Mouse (Mus musculus): ENCODE measurements at regions not wholly inside any gene's neighbourhood (a gene's known extent, or its start where the extent isn't known, plus 50 kb on each side); places are given as distances from the start of the nearest gene placed in this dataset.
A peak's percentile ranks its signal among the peaks of the same experiment; 100 is the strongest.

DNA sequence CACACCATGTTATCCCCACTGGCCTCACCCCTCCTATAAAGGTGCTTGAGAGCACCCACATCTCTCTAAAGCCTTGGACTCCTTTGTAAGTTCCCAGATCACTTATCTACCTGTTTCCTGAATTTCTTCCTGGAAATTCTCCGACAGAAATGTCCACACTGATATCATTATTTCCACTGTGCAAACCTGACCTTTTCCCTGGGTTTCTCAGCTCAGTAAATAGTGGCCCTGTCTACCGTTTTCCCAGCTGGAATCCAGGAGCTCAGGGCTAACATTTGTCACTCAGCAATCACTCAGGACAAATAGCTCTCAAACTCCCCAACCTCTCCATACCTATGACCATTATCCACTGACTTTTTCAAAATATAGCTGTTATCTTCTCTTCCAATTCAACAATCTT, 241.6 kb upstream of the Gm6657 start:
- DNase-seq (ENCODE audit: extremely low read depth, insufficient read length, low spot score) = no peak

DNA sequence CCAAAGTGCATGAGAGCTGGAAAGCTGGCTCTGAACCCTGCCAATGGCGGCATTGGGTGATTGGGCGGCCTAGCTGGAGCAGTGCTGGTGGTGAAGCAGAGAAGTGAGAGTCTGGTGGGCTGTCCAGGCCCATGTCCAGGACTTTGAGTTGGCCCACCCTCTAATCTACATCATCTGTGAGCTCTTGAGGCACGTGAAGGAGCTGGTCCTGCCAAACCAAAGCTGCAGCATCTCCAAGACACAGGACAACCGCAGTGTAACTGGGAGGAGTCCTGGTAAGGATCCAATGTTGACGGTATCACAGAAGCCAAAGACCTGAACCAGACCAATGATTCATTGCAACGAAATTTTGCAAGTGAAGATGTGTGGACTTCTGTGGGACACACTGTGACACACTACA, 231.4 kb upstream of the Gm6657 start:
- DNase-seq (ENCODE audit: extremely low read depth, insufficient read length, low spot score) = peak; percentile 40

DNA sequence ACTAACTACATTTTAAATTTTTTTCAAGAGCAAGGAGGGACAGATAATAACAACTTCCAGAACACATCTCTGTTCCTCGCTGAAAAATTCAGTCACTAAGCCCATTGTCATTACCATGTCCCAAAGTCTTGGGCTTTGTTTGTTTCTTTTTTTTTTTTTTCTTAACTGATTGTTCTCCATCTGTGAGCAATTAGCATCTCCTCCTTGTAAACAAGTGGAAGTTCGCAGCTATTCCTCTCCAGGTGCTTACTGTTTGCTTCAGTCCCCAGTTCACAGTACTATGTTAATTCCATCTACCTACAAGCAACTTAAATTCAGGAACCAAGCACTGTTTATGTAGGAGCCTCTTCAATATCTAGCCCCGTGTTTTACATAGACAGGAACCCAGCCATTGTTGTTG, 225.5 kb upstream of the Gm6657 start:
- no peak for DNase-seq (ENCODE audit: extremely low read depth, insufficient read length, low spot score)

DNA sequence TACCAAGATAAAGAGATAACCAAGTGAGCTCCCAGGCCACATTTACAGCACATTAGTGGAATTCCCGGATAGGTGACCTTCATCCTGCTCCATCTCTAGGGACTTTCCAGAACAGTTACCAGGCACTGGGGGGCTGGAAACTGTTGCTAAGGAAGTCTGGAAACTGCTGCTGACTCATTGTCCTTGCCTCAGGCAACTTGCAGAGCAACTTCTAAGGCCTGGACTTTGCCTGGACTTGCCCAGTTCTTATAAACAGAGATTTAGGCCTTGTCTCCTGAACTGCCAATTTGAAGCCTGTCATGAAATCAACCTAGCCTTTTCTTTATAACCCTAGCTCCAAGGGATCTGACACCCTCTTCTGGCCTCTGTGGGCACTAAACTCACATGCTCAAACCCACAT, 224.0 kb upstream of the Gm6657 start:
- peak; percentile 61 for DNase-seq (ENCODE audit: extremely low read depth, insufficient read length, low spot score)

DNA sequence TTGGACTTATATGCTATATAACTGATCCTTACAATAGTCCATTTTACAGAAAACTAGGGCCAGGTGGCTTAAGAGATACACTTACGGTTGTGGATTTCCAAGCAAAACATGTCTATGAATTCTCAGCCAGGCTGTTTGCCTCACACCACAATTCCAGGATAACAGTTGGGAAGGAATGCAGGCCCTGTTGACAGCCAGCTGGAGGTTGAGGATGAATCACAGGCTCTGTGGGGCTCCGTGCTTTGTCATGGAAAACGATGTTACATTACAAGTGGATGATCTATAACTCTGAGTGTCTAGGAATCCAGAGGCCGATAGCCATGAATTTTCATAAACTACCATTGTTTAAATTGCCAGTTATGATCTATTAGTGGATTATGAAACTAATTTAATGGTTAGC, 221.9 kb upstream of the Gm6657 start:
- peak; percentile 18 for DNase-seq (ENCODE audit: extremely low read depth, insufficient read length, low spot score)

DNA sequence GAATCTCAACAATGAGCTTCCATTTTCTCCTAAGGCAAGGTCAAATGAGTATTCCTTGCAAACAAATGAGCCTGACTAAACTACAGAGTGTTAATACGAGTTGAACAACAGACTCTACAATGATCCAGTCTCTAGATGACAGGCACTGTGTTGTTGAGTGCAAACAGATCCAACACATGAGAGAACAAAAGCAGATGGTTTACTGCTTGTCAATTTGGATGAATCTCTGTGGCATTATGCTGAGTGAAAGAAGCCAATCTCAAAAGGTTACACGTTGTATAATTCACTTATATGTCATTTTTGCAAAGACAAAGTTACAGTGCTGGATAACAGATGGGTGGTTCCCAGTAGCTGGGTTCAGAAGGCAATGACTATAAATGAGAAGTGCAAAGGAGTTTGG, 217.1 kb upstream of the Gm6657 start:
- no peak for DNase-seq (ENCODE audit: extremely low read depth, insufficient read length, low spot score)

DNA sequence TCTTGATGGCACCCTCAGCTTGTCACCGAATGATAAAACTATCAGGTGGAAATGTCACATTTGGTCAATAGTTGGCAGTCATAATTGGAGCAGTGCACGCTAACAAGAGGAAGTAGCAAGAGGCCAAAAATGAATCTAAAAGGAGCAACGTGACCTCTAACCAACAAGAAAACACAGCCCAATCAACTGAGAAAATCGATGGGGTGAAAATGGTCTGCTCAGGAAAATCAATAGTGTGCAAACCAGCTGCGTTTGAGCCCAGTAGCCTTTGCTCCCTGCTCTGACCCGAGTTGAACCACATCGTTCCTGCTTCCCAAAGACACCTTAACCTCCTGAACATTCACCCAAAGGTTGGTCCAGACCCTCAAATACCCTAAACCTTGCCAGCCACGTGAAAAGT, 207.3 kb upstream of the Gm6657 start:
- DNase-seq (ENCODE audit: extremely low read depth, insufficient read length, low spot score) = no peak

DNA sequence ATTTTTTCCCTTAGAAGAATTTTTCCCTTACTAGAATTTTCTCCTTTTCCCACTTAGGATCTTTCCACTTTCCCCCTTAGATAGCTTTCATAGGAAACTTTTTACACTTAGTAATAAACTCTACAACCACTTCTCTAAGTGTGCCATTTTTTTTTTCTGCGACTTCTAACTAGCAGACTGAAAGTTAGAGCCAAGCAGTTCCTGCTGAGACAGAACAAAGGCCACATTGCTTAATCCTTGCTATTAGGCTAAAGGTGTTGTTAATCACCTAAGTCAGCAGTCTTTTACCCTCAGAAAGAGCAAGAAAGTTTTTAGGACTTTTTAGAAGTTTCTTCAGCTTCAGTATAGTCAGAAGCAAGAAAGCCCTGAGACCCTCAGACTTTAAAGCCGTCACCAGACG, 204.3 kb upstream of the Gm6657 start:
- DNase-seq (ENCODE audit: extremely low read depth, insufficient read length, low spot score) = no peak

DNA sequence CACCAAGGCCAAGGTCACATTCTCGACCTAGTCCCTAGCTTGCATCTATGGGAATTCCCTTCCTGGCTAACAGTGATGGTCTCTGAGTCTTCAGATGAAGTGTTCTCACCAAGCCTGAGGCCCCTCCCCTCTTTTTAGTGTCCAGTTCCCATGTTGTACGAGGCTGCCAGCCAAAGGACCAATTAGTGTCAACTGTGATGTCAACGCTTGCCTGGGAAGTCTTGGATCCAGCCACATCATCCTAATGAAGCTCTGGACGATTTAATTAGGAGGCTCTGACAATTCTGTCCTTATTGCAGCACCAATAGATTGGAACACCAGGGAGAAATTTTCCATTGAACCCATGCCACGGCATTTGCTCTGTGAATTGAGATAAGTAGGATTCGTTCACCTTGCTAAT, 202.4 kb upstream of the Gm6657 start:
- DNase-seq (ENCODE audit: extremely low read depth, insufficient read length, low spot score) = no peak

DNA sequence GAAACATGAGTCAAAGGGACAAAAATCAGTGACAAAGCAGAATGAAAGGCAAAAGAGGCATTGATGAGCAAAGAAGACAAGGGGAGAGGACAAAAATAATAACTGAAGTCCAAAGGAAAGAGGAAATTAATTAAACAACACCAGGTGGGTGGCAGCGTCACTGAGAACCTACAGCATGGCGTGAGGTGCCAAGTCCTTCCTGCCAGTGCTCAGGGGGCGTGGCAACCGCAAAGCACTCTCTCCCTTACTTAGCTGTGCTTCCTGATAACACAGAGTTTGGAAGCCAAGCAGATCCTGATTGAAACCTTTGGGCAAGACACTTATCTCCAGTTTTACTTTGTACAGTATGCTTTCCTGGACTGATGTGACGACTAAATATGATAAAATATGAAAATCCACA, 199.9 kb upstream of the Gm6657 start:
- DNase-seq (ENCODE audit: extremely low read depth, insufficient read length, low spot score) = no peak

DNA sequence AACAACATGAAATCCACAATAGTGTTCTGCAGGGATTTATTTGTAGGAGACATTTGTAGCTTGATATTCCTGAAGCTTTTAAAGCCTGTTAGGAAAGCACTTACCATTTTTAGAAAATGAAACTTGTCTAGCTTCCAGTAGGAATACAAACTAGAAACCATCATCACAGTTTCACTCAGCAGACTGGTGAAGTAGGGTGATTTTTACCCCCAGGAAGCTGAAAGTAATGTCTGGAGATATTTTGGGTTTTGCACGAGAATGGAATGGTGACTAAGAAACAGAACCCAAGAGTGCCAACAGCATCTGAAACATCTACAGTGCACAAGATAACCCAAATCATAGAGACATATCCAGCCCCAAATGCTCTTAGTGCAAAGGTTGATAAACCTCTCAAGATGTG, 196.1 kb upstream of the Gm6657 start:
- DNase-seq (ENCODE audit: extremely low read depth, insufficient read length, low spot score) = no peak

DNA sequence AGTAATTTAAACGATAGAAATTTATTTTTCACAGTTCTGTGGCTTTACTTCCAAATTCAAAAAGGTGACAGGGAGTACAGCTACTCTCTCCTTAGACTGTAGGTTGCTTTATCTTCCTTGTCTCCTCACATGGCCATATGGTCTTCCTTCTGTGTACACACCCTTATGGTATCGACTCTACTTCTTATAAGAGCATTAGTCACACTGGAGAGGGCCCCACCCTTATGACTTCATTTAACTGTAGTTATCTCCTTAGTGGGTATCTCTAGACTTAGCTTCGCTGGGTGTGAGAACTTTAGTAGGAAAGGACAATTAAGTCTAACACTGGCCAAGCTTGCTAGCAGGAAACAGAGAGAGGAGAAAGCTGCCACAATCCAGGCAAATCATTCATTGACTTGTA, 193.6 kb upstream of the Gm6657 start:
- DNase-seq (ENCODE audit: extremely low read depth, insufficient read length, low spot score) = no peak

DNA sequence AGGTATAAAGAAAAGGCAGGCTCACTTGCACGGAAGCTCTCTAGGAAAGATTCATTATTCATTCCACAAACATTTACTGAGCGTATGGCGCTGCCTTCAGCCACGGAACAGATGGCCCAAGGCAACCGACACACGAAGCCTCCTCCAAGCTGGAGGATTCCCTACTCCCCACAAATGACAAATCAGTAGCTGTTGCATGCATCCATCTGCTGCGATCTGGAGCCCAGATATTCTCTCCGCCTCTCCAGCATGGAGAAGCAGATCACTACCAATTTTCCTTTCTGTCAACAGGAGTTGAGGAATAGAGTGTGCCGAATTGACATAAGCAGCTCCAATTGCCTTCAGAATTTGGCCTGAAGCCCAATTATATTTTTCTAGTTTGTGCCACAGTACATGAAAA, 192.2 kb upstream of the Gm6657 start:
- no peak for DNase-seq (ENCODE audit: extremely low read depth, insufficient read length, low spot score)

DNA sequence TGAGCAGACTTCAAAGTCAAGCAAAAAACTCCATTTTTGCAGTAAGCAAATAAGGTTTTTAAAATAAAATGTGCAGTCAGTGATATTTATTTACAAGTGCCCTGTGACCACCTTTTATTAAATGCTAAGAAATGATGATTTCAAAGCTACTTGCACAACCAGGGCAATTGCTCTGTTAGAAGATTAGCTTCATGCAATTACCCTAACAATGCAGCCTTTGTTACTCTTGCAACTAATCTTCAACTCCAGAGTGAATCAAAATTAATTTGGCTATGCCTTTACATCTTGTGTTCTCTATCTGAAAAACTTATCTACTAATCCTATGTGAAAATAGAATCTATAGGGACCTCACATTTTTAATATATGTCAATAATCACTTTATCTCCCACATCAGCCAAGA, 160.3 kb upstream of the Gm6657 start:
- no peak for DNase-seq (ENCODE audit: extremely low read depth, insufficient read length, low spot score)

DNA sequence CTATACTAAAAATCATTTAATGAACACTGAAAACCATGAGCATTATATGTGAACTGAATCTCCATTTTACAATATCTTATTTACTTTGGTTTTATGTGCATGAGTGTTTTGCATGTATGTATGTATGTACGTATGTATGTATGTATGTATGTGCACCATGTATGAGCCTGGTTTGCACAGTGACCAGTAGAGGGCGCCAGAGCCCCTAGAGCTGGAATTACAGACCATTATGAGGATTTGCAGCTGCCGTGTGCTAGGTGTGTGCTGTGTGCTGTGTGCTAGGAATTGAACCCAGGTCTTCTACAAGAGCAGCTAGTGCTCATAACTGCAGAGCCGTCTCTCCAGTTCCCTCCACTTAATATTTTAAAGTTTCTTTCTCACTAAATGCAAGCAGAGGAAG, 147.5 kb upstream of the Gm6657 start:
- DNase-seq (ENCODE audit: extremely low read depth, insufficient read length, low spot score) = no peak

DNA sequence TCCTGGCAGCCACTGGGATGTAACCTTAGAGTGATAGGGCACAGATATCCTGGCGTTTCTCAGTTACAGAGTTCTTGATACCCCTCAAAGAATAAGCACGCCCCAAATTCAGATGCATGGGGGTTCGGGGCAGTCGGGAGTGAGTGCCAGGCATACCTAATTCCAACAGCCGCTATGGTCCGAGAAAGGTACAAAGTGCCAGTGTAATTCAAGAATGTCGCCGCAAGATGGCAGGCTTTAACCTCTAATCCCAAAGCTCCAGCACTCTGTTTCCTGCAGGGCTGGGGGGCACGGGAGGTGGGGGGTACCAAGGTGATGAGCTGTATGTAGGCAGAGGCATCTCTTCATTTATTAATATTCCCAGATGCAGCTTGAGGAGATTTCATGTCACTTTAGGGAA, 138.1 kb upstream of the Gm6657 start:
- peak; percentile 2 for DNase-seq (ENCODE audit: extremely low read depth, insufficient read length, low spot score)

DNA sequence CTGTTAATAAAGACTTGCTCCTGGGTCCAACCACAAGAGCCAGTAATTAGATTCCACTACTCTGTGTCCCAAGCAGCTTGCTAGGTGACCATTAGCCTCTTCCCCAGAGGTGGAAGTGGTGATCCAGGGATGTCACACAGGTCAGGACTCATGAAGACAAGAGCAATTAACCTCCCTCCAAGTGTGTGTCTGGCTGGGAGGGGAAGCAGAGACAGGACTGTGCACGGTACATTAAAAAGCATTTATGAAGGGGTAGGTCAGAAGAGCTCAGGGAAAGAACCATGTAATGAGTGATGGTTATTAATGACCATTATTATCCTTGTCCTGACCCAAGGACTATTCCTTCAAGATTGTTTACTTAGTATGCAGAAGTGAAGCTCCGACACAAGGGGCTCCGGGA, 136.9 kb upstream of the Gm6657 start:
- no peak for DNase-seq (ENCODE audit: extremely low read depth, insufficient read length, low spot score)

DNA sequence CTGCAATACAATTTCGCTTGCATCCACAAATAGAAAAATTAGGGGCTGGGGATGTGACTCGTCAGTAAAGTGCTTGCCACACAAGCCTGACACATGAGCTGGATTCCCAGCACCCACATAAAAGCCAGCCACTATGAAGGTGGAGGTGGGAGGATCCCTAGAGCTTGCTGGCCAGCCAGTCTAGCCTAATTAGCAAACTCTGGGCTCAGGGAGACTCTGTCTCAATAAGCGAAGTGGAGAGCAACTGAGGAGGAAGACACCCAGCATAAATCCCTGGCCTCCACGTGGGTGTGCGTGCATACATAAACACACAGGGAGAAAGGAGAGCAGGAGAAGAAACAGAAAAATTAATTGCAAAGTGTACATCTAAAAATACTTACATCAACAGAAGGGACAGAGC, 134.1 kb upstream of the Gm6657 start:
- DNase-seq (ENCODE audit: extremely low read depth, insufficient read length, low spot score) = no peak

DNA sequence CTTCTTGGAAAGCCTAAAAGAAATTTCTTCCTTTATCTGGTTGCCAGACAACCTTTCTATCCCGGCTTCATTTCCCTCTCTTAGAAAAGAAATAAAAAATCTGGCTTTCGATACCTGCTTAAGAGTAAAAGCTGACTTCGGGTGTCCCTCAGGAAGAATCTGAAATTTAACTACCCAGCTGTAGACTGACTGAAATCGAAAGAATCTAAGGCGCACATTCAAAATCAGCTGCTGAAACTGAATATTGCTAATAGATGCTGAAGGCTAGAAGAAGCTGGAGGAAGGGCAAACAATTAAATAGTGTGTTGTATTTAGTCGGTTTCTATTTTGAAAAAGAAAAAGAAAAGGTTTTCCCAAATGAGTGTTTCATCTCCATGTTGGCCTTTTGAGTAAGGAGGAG, 128.0 kb upstream of the Gm6657 start:
- no peak for DNase-seq (ENCODE audit: extremely low read depth, insufficient read length, low spot score)

DNA sequence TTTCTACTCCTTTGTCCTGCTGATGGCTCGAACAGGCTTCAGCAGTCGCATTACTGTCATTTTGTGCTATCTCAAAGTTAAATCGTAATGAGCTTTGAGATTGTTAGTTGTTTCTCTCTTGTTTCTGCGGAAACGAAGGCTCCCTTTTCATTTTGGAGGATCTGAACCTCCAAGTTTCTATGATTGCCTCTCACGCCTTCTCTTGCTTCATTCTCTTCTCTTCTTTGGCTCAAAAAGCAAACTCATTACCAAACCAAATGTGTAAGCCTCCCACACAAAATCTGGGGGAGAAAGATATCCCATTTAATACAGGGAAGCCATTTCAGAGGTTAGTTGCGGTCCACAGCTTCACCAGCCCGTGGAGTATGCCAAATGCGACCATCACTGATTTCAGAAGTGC, 121.1 kb upstream of the Gm6657 start:
- no peak for DNase-seq (ENCODE audit: extremely low read depth, insufficient read length, low spot score)

DNA sequence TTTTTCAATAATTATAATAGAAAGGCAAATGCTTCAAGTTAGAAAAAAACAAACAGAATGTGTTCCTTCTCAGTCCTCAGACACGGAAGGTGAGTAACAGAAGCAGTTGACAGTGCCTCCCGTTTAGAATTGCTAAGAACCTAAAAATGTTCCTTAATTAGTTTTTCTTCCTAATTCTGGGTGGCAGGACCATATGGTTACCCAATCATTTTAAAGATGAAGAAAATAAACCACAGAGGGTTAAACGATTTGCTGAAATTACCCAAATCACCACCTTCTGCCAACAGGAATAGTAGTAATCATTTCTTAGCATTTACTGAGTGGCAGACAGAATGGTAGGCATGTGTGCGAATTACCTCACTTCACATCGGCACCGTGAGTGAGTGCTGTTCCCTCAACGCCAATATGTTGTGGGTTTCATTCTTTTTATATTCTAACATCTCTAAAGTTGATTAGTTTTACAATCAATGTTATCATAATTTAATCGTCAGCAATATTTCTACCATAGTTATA, 119.7 kb upstream of the Gm6657 start:
- no peak for DNase-seq (ENCODE audit: extremely low read depth, insufficient read length, low spot score)

DNA sequence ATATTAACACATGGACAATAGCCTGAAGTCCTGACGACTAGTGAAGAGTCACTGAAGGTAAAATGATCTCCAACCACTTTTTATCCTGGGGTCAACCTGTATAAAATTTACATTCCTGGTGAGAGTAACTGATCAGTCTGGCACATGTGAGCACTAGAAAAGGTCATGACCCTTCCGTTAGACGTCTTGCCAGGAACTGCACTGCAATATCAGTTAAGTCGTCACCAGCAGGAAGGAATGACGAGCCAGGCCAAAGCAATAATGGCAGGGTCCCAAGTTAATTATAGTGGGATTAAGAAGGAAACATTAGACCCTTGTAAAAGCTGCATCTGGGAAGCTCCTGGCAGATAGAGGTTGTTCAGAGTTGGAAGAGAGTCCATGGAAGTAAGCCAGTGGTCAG, 116.8 kb upstream of the Gm6657 start:
- DNase-seq (ENCODE audit: extremely low read depth, insufficient read length, low spot score) = no peak

DNA sequence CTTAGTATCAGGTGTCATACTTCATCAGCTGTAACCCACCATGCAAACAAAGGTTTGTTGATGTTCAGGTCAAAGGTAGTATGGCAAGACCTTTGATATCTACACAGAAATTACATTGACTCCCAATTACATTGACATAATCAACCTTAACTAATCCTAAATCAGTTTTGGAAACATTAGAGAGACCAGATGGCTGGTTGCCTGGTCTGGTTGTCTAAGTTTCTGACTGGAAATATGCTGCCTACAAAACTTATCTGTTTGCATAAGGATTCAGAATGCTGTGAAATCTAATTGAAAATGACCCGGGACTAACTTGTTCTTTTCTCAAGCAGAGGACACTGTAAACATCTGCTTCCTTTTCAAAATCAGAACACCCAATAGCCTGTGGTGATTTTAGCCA, 111.9 kb upstream of the Gm6657 start:
- DNase-seq (ENCODE audit: extremely low read depth, insufficient read length, low spot score) = no peak

DNA sequence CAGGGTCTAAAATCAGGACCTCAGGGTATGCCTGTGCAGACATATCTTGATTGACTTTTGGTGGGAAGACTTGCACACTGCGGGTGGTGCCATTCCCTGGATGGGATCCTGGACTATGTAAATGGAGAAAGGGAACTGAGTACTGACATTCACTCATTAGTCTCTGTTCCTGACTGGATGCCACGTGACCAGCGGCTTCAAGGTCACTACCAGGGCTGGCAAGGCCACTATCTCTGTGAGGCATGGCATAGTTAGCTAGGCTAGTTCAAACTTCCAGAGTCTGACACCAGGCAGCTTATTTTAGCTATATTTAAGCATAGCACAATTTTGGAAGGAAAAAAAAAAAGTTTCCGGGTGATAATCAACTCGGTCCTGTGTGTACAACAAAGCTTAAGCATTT, 108.0 kb upstream of the Gm6657 start:
- no peak for DNase-seq (ENCODE audit: extremely low read depth, insufficient read length, low spot score)

Measured in 3134 (cell line).